12 mouse cellular contexts compared by ENCODE assay signal in genomic region chr11:57114410-57114809, GRCm38 (mm10).
A peak's percentile ranks its signal among the peaks of the same experiment; 100 is the strongest.
DNase-seq lines count a peak whose midpoint lies in the region.
"Had no signal": no experiment of that assay in that cellular context is flagged by ENCODE, and none has a peak within 500 bp of the region (broad histone marks: within the 10 kb centered on the region; RNA-seq: fewer than 3 reads in every experiment).

No protein-coding gene starts in this region.

- peak; percentile 10 for DNase-seq in cerebellum, adult 9-10 months
- no peak for DNase-seq in cerebellum, adult 11 months
- DNase-seq in layer of hippocampus, adult 9-11 months, result peak; percentile 42
- no peak for DNase-seq in layer of hippocampus, postnatal 36 days
- DNase-seq in cerebellum, adult 9-11 months, result peak; percentile 18
- DNase-seq in cerebellum, postnatal 25 days, result peak; percentile 29 to 49
- DNase-seq in neural tube, embryonic 10.5 days (ENCODE audit: extremely low spot score, low spot score), result no peak
- DNase-seq: adrenal gland, postnatal 14 days; gastrocnemius, postnatal 10 days; heart, adult 18-20 months; heart, postnatal 10 days; heart, postnatal 4 days had no signal

Comparison
In these comparisons a context has a peak if more than half of its experiments do, and no peak if none do; other contexts are left out.
1. DNase-seq: peak in cerebellum, adult 9-10 months (single experiment), layer of hippocampus, adult 9-11 months (single experiment), cerebellum, adult 9-11 months (single experiment) and cerebellum, postnatal 25 days (2 of 2); none in cerebellum, adult 11 months (single experiment), layer of hippocampus, postnatal 36 days (0 of 2) and neural tube, embryonic 10.5 days (single experiment).